Mouse (Mus musculus): ENCODE results near the gene Olfr678.
"Not testable (repeated sequence)": the region's sequence is repeated elsewhere in the genome, so short reads cannot be mapped to it uniquely, and the experiment has no call there.

The Olfr678 gene

GRCm38 (mm10) chr7:105064175-105064574 is at the start of gene Olfr678:
Olfr678 (plus strand) TSS chr7:105064475.
- no peak for DNase-seq

- no peak for DNase-seq
Observed at GRCm38 (mm10) chr7:105022530-105022929, 41.7 kb upstream of the Olfr678 start.

GRCm38 (mm10) chr7:105028360-105028759 is 35.9 kb upstream of the Olfr678 start, which contains the start of gene Olfr675:
Olfr675 (minus strand) TSS chr7:105028460.
- no peak for DNase-seq

- DNase-seq, result no peak
Observed at GRCm38 (mm10) chr7:105032398-105032797, 31.9 kb upstream of the Olfr678 start, which contains the start of gene Olfr676. Olfr676 (plus strand) TSS chr7:105032698.

- DNase-seq, result not testable (repeated sequence)
Observed at GRCm38 (mm10) chr7:105033836-105034235, 30.4 kb upstream of the Olfr678 start.

GRCm38 (mm10) chr7:105058951-105059350 is 5.3 kb upstream of the Olfr678 start:
- no peak for DNase-seq

- no peak for DNase-seq
Observed at GRCm38 (mm10) chr7:105080905-105081304, 16.6 kb downstream of the Olfr678 start, which contains the start of gene Olfr679. Olfr679 (plus strand) TSS chr7:105081205.

GRCm38 (mm10) chr7:105092717-105093116 is 28.4 kb downstream of the Olfr678 start, which contains the start of gene Olfr680-ps1:
Olfr680-ps1 (minus strand) TSS chr7:105092817.
- not testable (repeated sequence) for DNase-seq

GRCm38 (mm10) chr7:105116536-105116935 is 52.3 kb downstream of the Olfr678 start, which contains the start of gene Olfr681:
Olfr681 (plus strand) TSS chr7:105116836.
- no peak for DNase-seq

Data from cerebellum, adult 11-12 months (tissue).